Mouse (Mus musculus): ENCODE data around the gene Gpr141. TPM values are rescaled to one million over a fixed set of nuclear protein-coding genes. Genes with fewer than 3 reads are reported as not detected.

Gpr141 gene
- 0.24 and 1.5 TPM in 2 replicates for polyA plus RNA-seq (2012; ENCODE audit: low replicate concordance)

GRCm38 (mm10) chr13:19824071-19824470, at the start of gene Gpr141:
TSS of gene Gpr141 (minus strand) at chr13:19824257.

Other genes starting within 250 kb of the Gpr141 start
- gene Epdr1, start 204.3 kb downstream of the Gpr141 start, polyA plus RNA-seq (2012; ENCODE audit: low replicate concordance) = 2.1 and 2.9 TPM in 2 replicates
- 0.21 and 0.81 TPM in 2 replicates for gene Sfrp4, start 201.2 kb downstream of the Gpr141 start, polyA plus RNA-seq (2012; ENCODE audit: low replicate concordance)
- gene Nme8, start 126.5 kb downstream of the Gpr141 start, polyA plus RNA-seq (2012; ENCODE audit: low replicate concordance) = not detected in 2 replicates

All from hematopoietic multipotent progenitor cell, adult 10-12 weeks (in vitro differentiated cells).